Mouse (Mus musculus) heart, adult 2 months (tissue): Measurements from ENCODE around the gene Tat. TPM values are rescaled to one million over a fixed set of nuclear protein-coding genes. Genes with fewer than 3 reads are reported as not detected.

ENCODE experiments used
- DNase-seq, 2 experiments: peaks; one replicate each; pipeline ENCODE4 v3.0.0; 2021
- H3K27ac ChIP-seq: fragments of 200-600 bp; 2 replicates; pipeline ENCODE4 v1.8.1; 2022
- H3K27me3 ChIP-seq: fragments of 200-500 bp; 2 replicates; pipeline ENCODE4 v1.6.1; 2012; ENCODE audit warnings: mild to moderate bottlenecking, low read length, inconsistent platforms, mixed read lengths; ENCODE audit not compliant: control insufficient read depth, insufficient read depth
- H3K36me3 ChIP-seq: fragments of 200-500 bp; 2 replicates; pipeline ENCODE4 v1.6.1; 2012; ENCODE audit warnings: low read length, inconsistent platforms; ENCODE audit not compliant: control insufficient read depth, insufficient read depth
- H3K4me1 ChIP-seq: fragments of 200-500 bp; 2 replicates; pipeline ENCODE4 v1.6.1; 2011; ENCODE audit warnings: low read length; ENCODE audit not compliant: control insufficient read depth, insufficient read depth
- H3K4me3 ChIP-seq: fragments of 200-600 bp; 2 replicates; pipeline ENCODE4 v1.8.1; 2022
- H3K79me2 ChIP-seq: fragments of 200-500 bp; replicated peaks from 2 replicates; pipeline ENCODE4 v1.6.1; 2012; ENCODE audit warnings: mild to moderate bottlenecking, inconsistent platforms, low read length, moderate library complexity, mixed read lengths; ENCODE audit not compliant: control insufficient read depth, insufficient read depth
- H3K9ac ChIP-seq: fragments of 200-500 bp; 2 replicates; pipeline ENCODE4 v1.6.1; 2012; ENCODE audit warnings: low read depth, mild to moderate bottlenecking, control low read depth, inconsistent platforms, low read length, mixed read lengths
- CTCF ChIP-seq: fragments of 200-600 bp; IDR thresholded peaks from 2 replicates; pipeline ENCODE4 v1.8.1; 2022; ENCODE audit warnings: antibody characterized with exemption, mild to moderate bottlenecking, moderate library complexity
- EP300 ChIP-seq: fragments of 200-500 bp; IDR thresholded peaks from 2 replicates; pipeline ENCODE4 v1.6.1; 2011; ENCODE audit warnings: low read depth, low read length, control low read depth; ENCODE audit not compliant: insufficient read depth
- POLR2A ChIP-seq: fragments of 200-500 bp; IDR thresholded peaks from 2 replicates; pipeline ENCODE4 v1.6.1; 2011; ENCODE audit warnings: mild to moderate bottlenecking, low read depth, low read length, control low read depth; ENCODE audit not compliant: insufficient read depth
- WGBS: fragments of 180-500 bp; shearing (Covaris S2); methylation state at CpG from one replicate; pipeline ENCODE4 v1.1.7; 2018; 5-methylcytosine and 5-hydroxymethylcytosine counted together
- intact Hi-C: fragments of 180-260 bp; cut with DNase I; formaldehyde crosslinking; loops from one replicate; pipeline ENCODE4 v1.15.1; 2025
- polyA plus RNA-seq: library from polyadenylated mRNA; depleted of rRNA; stranded (reverse); fragments of >200 nt; gene quantifications from 2 replicates; pipeline ENCODE4 v1.2.3, GENCODE M21; 2012
- total RNA-seq, 2 experiments: library from RNA; stranded (reverse); gene quantifications; 2 replicates each; pipeline ENCODE4 v1.2.3; 2021

Tat gene
- total and polyA plus RNA-seq, 3 experiments = 0.89 to 1.3 (median 1.1) TPM

GRCm38 (mm10) chr8:109999974-110000373 is 9.7 kb downstream of the Tat start:
- 76% methylated on average over 10 of the region's 10 CpGs for WGBS
- intact Hi-C loops = no loop called here
- TF ChIP-seq EP300 = no peak
- TF ChIP-seq CTCF = no peak
- H3K36me3 ChIP-seq = no peaks in the 10 kb centered on the region
- H3K4me1 ChIP-seq = no peaks in the 10 kb centered on the region
- DNase-seq = no peak
- H3K27ac ChIP-seq = no peak overlapping the region
- H3K27me3 ChIP-seq = 0 out of 2 replicates have a peak, but pooled peaks cover 1% of the 10 kb centered on the region
- no peaks in the 10 kb centered on the region for H3K79me2 ChIP-seq
- no peak overlapping the region for H3K4me3 ChIP-seq
- no peak overlapping the region for H3K9ac ChIP-seq

DNA sequence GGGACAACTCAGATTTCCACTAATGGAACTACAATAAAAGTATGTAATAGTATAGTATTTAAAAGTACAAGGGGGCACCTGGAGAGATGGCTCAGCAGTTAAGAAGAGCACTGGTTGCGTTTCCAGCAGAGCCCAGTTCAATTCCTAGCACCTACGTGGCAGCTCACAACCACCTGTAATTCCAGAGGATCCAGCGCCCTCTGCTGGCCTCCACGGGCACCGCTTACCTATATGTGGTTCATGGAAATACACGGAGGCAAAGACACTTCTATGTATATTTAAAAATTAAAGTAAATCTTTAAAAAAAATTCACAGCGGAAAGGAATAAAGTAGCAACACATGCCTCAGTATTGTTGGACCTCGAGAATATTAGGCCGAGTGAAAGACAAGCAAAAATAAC is 12.7 kb downstream of the Tat start:
- no peaks in the 10 kb centered on the region for H3K27me3 ChIP-seq
- H3K36me3 ChIP-seq = no peaks in the 10 kb centered on the region
- H3K4me1 ChIP-seq = no peaks in the 10 kb centered on the region
- 36% methylated on average over 9 of the region's 9 CpGs for WGBS
- H3K27ac ChIP-seq = no peak overlapping the region
- no peak overlapping the region for H3K4me3 ChIP-seq
- no peak for DNase-seq
- H3K79me2 ChIP-seq = no peaks in the 10 kb centered on the region
- TF ChIP-seq POLR2A (no peak), EP300 (no peak), CTCF (peak; percentile 45)
- intact Hi-C loops = no loop called here
- H3K9ac ChIP-seq = no peak overlapping the region

DNA sequence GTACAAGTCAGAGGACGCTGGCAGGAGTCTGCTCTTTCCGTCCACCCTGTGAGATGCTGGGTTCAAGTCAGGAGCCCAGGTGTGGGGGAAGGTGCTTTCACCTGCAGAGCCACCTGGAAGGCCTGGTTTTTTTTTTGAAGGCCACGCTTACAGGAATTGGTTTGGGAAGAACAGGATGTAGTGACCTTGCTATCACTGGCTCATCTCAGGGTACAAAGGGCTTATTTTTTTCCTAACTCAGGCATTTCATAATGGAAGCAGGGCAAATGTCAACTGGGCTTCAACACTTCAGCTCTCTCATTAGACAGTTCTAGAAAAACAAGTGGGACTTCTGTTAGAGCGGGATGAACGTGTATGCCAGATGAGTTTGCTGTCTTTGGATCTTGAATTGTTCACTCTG is 14.1 kb downstream of the Tat start:
- H3K4me3 ChIP-seq = no peak overlapping the region
- no peaks in the 10 kb centered on the region for H3K79me2 ChIP-seq
- H3K27me3 ChIP-seq = 0 out of 2 replicates have a peak, but pooled peaks cover 1% of the 10 kb centered on the region
- H3K9ac ChIP-seq = no peak overlapping the region
- DNase-seq = no peak
- H3K27ac ChIP-seq = no peak overlapping the region
- TF ChIP-seq EP300 (no peak), POLR2A (no peak), CTCF (no peak)
- WGBS = 69% methylated on average over 5 of the region's 5 CpGs
- no peaks in the 10 kb centered on the region for H3K36me3 ChIP-seq
- intact Hi-C loops = no loop called here
- H3K4me1 ChIP-seq = no peaks in the 10 kb centered on the region

DNA sequence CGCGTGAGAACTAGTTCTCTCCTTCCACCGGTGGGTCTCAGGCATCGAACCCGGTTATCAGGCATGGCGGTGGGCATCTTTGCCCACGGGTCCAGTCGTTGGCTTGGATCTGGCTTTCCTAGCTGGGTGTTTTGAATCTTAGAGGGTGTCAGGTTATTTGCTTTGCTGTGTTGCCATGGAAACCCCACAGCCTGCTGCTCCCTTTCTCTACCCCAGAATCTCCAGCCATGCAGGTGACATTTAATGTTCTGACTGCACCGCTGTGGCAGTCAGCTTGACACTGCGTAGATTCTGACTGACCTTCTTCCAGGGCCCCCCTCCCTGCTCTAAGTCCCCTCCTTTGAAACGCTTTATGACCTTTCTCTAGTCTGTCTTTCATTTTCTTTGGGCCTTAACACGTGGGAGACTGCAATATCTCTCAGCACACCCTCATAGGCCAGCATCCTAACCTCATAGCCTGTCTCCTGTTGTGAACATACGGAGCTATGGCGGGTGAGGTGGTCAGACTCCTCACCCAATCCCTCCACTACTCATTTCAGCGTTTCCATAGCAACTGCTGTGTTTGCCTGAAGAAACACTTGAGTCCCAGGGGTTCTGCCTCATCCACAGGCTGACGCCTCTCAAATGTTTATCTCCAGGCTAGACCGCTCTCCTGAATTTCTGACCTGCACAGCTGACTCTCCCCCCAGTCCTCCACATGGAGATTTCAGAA is 16.2 kb downstream of the Tat start:
- intact Hi-C loops = no loop called here
- H3K79me2 ChIP-seq = no peaks in the 10 kb centered on the region
- no peak overlapping the region for H3K27ac ChIP-seq
- WGBS = 66% methylated on average over 17 of the region's 17 CpGs
- 0 out of 2 replicates have a peak, but pooled peaks cover 1% of the 10 kb centered on the region for H3K27me3 ChIP-seq
- no peak overlapping the region for H3K4me3 ChIP-seq
- DNase-seq = no peak
- no peak overlapping the region for H3K9ac ChIP-seq
- no peaks in the 10 kb centered on the region for H3K4me1 ChIP-seq
- no peaks in the 10 kb centered on the region for H3K36me3 ChIP-seq
- TF ChIP-seq POLR2A = no peak
- no peak for TF ChIP-seq CTCF
- TF ChIP-seq EP300 = no peak

- no peak for TF ChIP-seq POLR2A
- TF ChIP-seq EP300 = no peak
- no peak for TF ChIP-seq CTCF
- 62% methylated on average over 26 of the region's 26 CpGs for WGBS
- no peak for DNase-seq
- no peak overlapping the region for H3K4me3 ChIP-seq
- no peak overlapping the region for H3K9ac ChIP-seq
- H3K36me3 ChIP-seq = no peaks in the 10 kb centered on the region
- H3K27ac ChIP-seq = no peak overlapping the region
- H3K4me1 ChIP-seq = no peaks in the 10 kb centered on the region
- intact Hi-C loops = no loop called here
- H3K79me2 ChIP-seq = no peaks in the 10 kb centered on the region
- 0 out of 2 replicates have a peak, but pooled peaks cover 1% of the 10 kb centered on the region for H3K27me3 ChIP-seq
Measured at GRCm38 (mm10) chr8:110008228-110008994, 18.2 kb downstream of the Tat start.

DNA sequence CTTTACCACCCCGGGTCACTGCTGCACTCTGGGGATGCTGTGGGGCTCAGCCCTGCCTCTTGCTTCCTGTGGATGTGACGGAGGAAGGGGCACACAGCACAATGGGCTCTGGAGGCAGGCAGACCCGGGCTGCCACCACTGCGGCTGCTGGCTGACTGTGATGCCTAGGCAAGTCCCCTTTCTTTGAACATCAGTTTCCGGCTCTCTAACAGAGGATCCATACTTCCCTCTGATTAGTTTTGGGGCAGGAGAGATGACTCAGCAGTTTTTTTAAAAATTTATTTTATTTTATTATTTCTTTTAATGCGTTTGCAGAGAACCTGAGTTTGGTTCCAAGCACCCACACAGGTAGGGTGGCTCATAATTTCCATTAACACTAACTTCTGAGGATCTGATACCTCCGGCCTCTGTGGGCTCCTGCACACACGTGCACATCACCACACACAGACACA is 18.8 kb downstream of the Tat start:
- H3K36me3 ChIP-seq = no peaks in the 10 kb centered on the region
- H3K27me3 ChIP-seq = 0 out of 2 replicates have a peak, but pooled peaks cover 1% of the 10 kb centered on the region
- intact Hi-C loops = no loop called here
- H3K9ac ChIP-seq = no peak overlapping the region
- no peak overlapping the region for H3K27ac ChIP-seq
- no peak for TF ChIP-seq CTCF
- no peak for TF ChIP-seq EP300
- TF ChIP-seq POLR2A = no peak
- no peaks in the 10 kb centered on the region for H3K4me1 ChIP-seq
- WGBS = 55% methylated on average over 8 of the region's 8 CpGs
- no peaks in the 10 kb centered on the region for H3K79me2 ChIP-seq
- H3K4me3 ChIP-seq = no peak overlapping the region
- no peak for DNase-seq
